Mouse (Mus musculus) liver, embryonic 14.5 days (tissue): ENCODE results near the gene Atp7b. TPM values are rescaled to one million over a fixed set of nuclear protein-coding genes. Genes with fewer than 3 reads are reported as not detected.

ENCODE experiments used
- ATAC-seq: fragments of 200-750 bp; cut with Nextera tagmentation; 2 replicates; pipeline ENCODE4 v1.8.0; 2017; ENCODE audit warnings: moderate number of reproducible peaks, mild to moderate bottlenecking, moderate library complexity; ENCODE audit not compliant: insufficient read depth
- DNase-seq, 3 experiments: peaks; one replicate each; pipeline ENCODE4 v3.0.0-alpha.2; 2012 to 2013; ENCODE audit warnings: low read depth in 3 of 3, low spot score in 3 of 3
- H3K27ac ChIP-seq: fragments of 300-500 bp; sonication (generic); 2 replicates; pipeline ENCODE4 v1.5.1; 2014; ENCODE audit warnings: moderate library complexity, mild to moderate bottlenecking, control low read depth, inconsistent platforms
- H3K27me3 ChIP-seq: fragments of 300-500 bp; sonication (generic); 2 replicates; pipeline ENCODE4 v1.6.1; 2014; ENCODE audit warnings: mild to moderate bottlenecking, low read length, moderate library complexity; ENCODE audit not compliant: control insufficient read depth, insufficient read depth
- H3K36me3 ChIP-seq: fragments of 300-500 bp; sonication (generic); replicated peaks from 2 replicates; pipeline ENCODE4 v1.6.1; 2014; ENCODE audit warnings: low read depth; ENCODE audit not compliant: control insufficient read depth, insufficient read depth
- H3K4me1 ChIP-seq, 2 experiments: fragments of 200-500 bp in 1 of 2; fragments of 300-500 bp in 1 of 2; sonication (generic) in 1 of 2; replicated peaks; 2 replicates each; pipeline ENCODE4 v1.6.1; 2012 to 2014; ENCODE audit warnings: antibody characterized with exemption in 1 of 2, inconsistent platforms in 1 of 2, low read length in 1 of 2; ENCODE audit not compliant: control insufficient read depth in 2 of 2, insufficient read depth in 2 of 2
- H3K4me2 ChIP-seq: fragments of 300-500 bp; sonication (generic); 2 replicates; pipeline ENCODE4 v1.6.1; 2014; ENCODE audit warnings: low read depth, mild to moderate bottlenecking, control low read depth, moderate library complexity
- H3K4me3 ChIP-seq, 2 experiments: fragments of 200-500 bp in 1 of 2; fragments of 300-500 bp in 1 of 2; sonication (generic) in 1 of 2; 2 replicates each; pipeline ENCODE4 v1.5.1; 2012 to 2014; ENCODE audit warnings: low read depth in 2 of 2, low read length in 2 of 2, mild to moderate bottlenecking in 2 of 2, control low read depth in 1 of 2, inconsistent platforms in 1 of 2, moderate library complexity in 1 of 2; ENCODE audit not compliant: insufficient read depth in 1 of 2
- H3K9ac ChIP-seq: fragments of 300-500 bp; sonication (generic); replicated peaks from 2 replicates; pipeline ENCODE4 v1.6.1; 2014; ENCODE audit warnings: mild to moderate bottlenecking, control low read depth, moderate library complexity
- H3K9me3 ChIP-seq: fragments of 300-500 bp; sonication (generic); 2 replicates; pipeline ENCODE4 v1.6.1; 2016; ENCODE audit warnings: low read length, mixed read lengths; ENCODE audit not compliant: control insufficient read depth
- CTCF ChIP-seq: IDR thresholded peaks from 2 replicates; pipeline ENCODE4 v1.5.1; 2016; ENCODE audit warnings: antibody characterized with exemption, low read depth, control low read depth
- EP300 ChIP-seq: IDR thresholded peaks from 2 replicates; pipeline ENCODE4 v1.6.1; 2016; ENCODE audit warnings: antibody characterized with exemption, low read depth
- WGBS: fragments of 180-500 bp; shearing (Covaris S2); extraction: QIAGEN DNeasy Blood & Tissue Kit; methylation state at CpG from one replicate; pipeline ENCODE4 v1.1.7; 2014; ENCODE audit not compliant: insufficient replicate concordance; 5-methylcytosine and 5-hydroxymethylcytosine counted together
- polyA plus RNA-seq, 2 experiments: library from polyadenylated mRNA; depleted of rRNA in 1 of 2; stranded (reverse) in 1 of 2; unstranded in 1 of 2; fragments of >200 nt; fragmentation: Nextera tagmentation in 1 of 2; extraction: Ambion mirVana in 1 of 2; gene quantifications; 2 replicates each; pipeline versions ENCODE4 v1.2.1 to v1.2.3; 2012 to 2014

The Atp7b gene
- polyA plus RNA-seq, 2 experiments = 9.4 to 10.4 TPM

GRCm38 (mm10) chr8:22028973-22029372, 31.1 kb downstream of the Atp7b start:
- no peak overlapping the region for H3K4me2 ChIP-seq
- H3K27ac ChIP-seq = no peak overlapping the region
- no peaks in the 10 kb centered on the region for H3K4me1 ChIP-seq
- H3K9ac ChIP-seq = no peak overlapping the region
- peak; percentile 55 for TF ChIP-seq CTCF
- TF ChIP-seq EP300 = no peak
- WGBS = 82% methylated on average over 3 of the region's 3 CpGs
- no peaks in the 10 kb centered on the region for H3K9me3 ChIP-seq
- DNase-seq (no peak), ATAC-seq (no peak)
- no peaks in the 10 kb centered on the region for H3K27me3 ChIP-seq
- no peak overlapping the region for H3K4me3 ChIP-seq
- H3K36me3 ChIP-seq = peaks cover 6% of the 10 kb centered on the region

GRCm38 (mm10) chr8:22025241-22025640, 34.9 kb downstream of the Atp7b start:
- H3K9ac ChIP-seq = no peak overlapping the region
- ATAC-seq (no peak), DNase-seq (no peak)
- H3K4me3 ChIP-seq = no peak overlapping the region
- H3K9me3 ChIP-seq = no peaks in the 10 kb centered on the region
- H3K4me2 ChIP-seq = no peak overlapping the region
- no peak overlapping the region for H3K27ac ChIP-seq
- peaks cover 7% of the 10 kb centered on the region for H3K36me3 ChIP-seq
- no peaks in the 10 kb centered on the region for H3K27me3 ChIP-seq
- TF ChIP-seq EP300 = no peak
- no peak for TF ChIP-seq CTCF
- WGBS = 64% methylated on average over 4 of the region's 4 CpGs
- H3K4me1 ChIP-seq = no peaks in the 10 kb centered on the region

- H3K36me3 ChIP-seq = peaks cover 15% of the 10 kb centered on the region
- no peak for DNase-seq
Measured at GRCm38 (mm10) chr8:22022244-22022643, 37.9 kb downstream of the Atp7b start.

GRCm38 (mm10) chr8:22019498-22019897, 40.6 kb downstream of the Atp7b start:
- Histone ChIP-seq H3K4me3 (no peak overlapping the region), H3K4me2 (no peak overlapping the region), H3K27ac (no peak overlapping the region), H3K36me3 (peaks cover 14% of the 10 kb centered on the region), H3K9ac (no peak overlapping the region), H3K9me3 (no peaks in the 10 kb centered on the region), H3K4me1 (no peaks in the 10 kb centered on the region), H3K27me3 (no peaks in the 10 kb centered on the region)
- 76% methylated on average over 5 of the region's 5 CpGs for WGBS
- no peak for TF ChIP-seq EP300
- no peak for TF ChIP-seq CTCF
- DNase-seq = no peak
- ATAC-seq = no peak

More at GRCm38 (mm10) chr8:22022244-22022643, 37.9 kb downstream of the Atp7b start:
- 54% methylated on average over 7 of the region's 7 CpGs for WGBS
- Histone ChIP-seq H3K27ac (no peak overlapping the region), H3K9ac (no peak overlapping the region), H3K9me3 (no peaks in the 10 kb centered on the region), H3K4me3 (no peak overlapping the region), H3K27me3 (no peaks in the 10 kb centered on the region), H3K4me1 (no peaks in the 10 kb centered on the region), H3K4me2 (no peak overlapping the region)
- no peak for ATAC-seq
- TF ChIP-seq CTCF = peak; percentile 22; the same call in 1 of the 2 replicates
- no peak for TF ChIP-seq EP300

- DNase-seq (no peak), ATAC-seq (no peak)
- Histone ChIP-seq H3K9ac (no peak overlapping the region), H3K27me3 (no peaks in the 10 kb centered on the region), H3K4me1 (no peaks in the 10 kb centered on the region), H3K9me3 (no peaks in the 10 kb centered on the region), H3K4me2 (no peak overlapping the region), H3K27ac (no peak overlapping the region), H3K36me3 (peaks cover 19% of the 10 kb centered on the region), H3K4me3 (no peak overlapping the region)
- WGBS = 79% methylated on average over 7 of the region's 7 CpGs
- TF ChIP-seq EP300 (no peak), CTCF (no peak)
Measured at GRCm38 (mm10) chr8:22017731-22018130, 42.4 kb downstream of the Atp7b start.
